Mouse (Mus musculus) midbrain, embryonic 14.5 days (tissue): ENCODE results near the gene Serinc1. TPM values are rescaled to one million over a fixed set of nuclear protein-coding genes. Genes with fewer than 3 reads are reported as not detected.
A peak's percentile ranks its signal among the peaks of the same experiment; 100 is the strongest.
"Not testable (repeated sequence)": the region's sequence is repeated elsewhere in the genome, so short reads cannot be mapped to it uniquely, and the experiment has no call there.

Experiments used
- ATAC-seq: fragments of 200-750 bp; cut with Nextera tagmentation; 2 replicates; pipeline ENCODE4 v1.8.0; 2017; ENCODE audit warnings: moderate number of reproducible peaks, moderate library complexity; ENCODE audit not compliant: low FRiP score, low TSS enrichment
- DNase-seq: peaks from one replicate; pipeline ENCODE4 v3.0.0-alpha.2; 2015
- H3K27ac ChIP-seq: fragments of 300-500 bp; sonication (generic); replicated peaks from 2 replicates; pipeline ENCODE4 v1.5.1; 2014; ENCODE audit warnings: mild to moderate bottlenecking, low read depth, low read length, moderate library complexity
- H3K27me3 ChIP-seq: fragments of 300-500 bp; sonication (generic); 2 replicates; pipeline ENCODE4 v1.6.1; 2014; ENCODE audit warnings: low read length, control low read depth, mixed read lengths; ENCODE audit not compliant: control insufficient read depth, insufficient read depth
- H3K36me3 ChIP-seq: fragments of 300-500 bp; sonication (generic); 2 replicates; pipeline ENCODE4 v1.6.1; 2014; ENCODE audit warnings: low read length, control low read depth; ENCODE audit not compliant: control insufficient read depth, insufficient read depth
- H3K4me1 ChIP-seq: fragments of 300-500 bp; sonication (generic); 2 replicates; pipeline ENCODE4 v1.6.1; 2014; ENCODE audit warnings: mild to moderate bottlenecking, antibody characterized with exemption, low read length, control low read depth; ENCODE audit not compliant: control insufficient read depth, insufficient read depth
- H3K4me2 ChIP-seq: fragments of 300-500 bp; sonication (generic); 2 replicates; pipeline ENCODE4 v1.6.1; 2014; ENCODE audit warnings: mild to moderate bottlenecking, low read length, moderate library complexity
- H3K4me3 ChIP-seq: fragments of 300-500 bp; sonication (generic); replicated peaks from 2 replicates; pipeline ENCODE4 v1.5.1; 2014; ENCODE audit warnings: low read depth, low read length
- H3K9ac ChIP-seq: fragments of 300-500 bp; sonication (generic); replicated peaks from 2 replicates; pipeline ENCODE4 v1.6.1; 2014; ENCODE audit warnings: mild to moderate bottlenecking, low read length, moderate library complexity
- H3K9me3 ChIP-seq: fragments of 300-500 bp; sonication (generic); 2 replicates; pipeline ENCODE4 v1.6.1; 2016; ENCODE audit warnings: low read length, control low read depth, mixed read lengths; ENCODE audit not compliant: control insufficient read depth
- WGBS: fragments of 180-500 bp; shearing (Covaris S2); extraction: QIAGEN DNeasy Blood & Tissue Kit; methylation state at CpG from one replicate; pipeline ENCODE4 v1.1.7; 2014; 5-methylcytosine and 5-hydroxymethylcytosine counted together
- polyA plus RNA-seq: library from polyadenylated mRNA; unstranded; fragments of >200 nt; fragmentation: Nextera tagmentation; extraction: Ambion mirVana; gene quantifications from 2 replicates; pipeline ENCODE4 v1.2.1, GENCODE M21; 2014

Serinc1 gene
- polyA plus RNA-seq, 1 experiment from 2014 or later = 476 TPM

GRCm38 (mm10) chr10:57549631-57550030 lies 17.3 kb upstream of the Serinc1 start:
- Histone ChIP-seq H3K27me3 (no peaks in the 10 kb centered on the region), H3K4me2 (no peak overlapping the region), H3K27ac (no peak overlapping the region), H3K36me3 (no peaks in the 10 kb centered on the region), H3K4me3 (no peak overlapping the region), H3K9ac (no peak overlapping the region), H3K9me3 (no peaks in the 10 kb centered on the region), H3K4me1 (no peaks in the 10 kb centered on the region)
- 86% methylated on average over 4 of the region's 4 CpGs for WGBS
- no peak for DNase-seq
- no peak for ATAC-seq

GRCm38 (mm10) chr10:57543890-57544289 lies 11.6 kb upstream of the Serinc1 start:
- not testable (repeated sequence) for DNase-seq

DNA sequence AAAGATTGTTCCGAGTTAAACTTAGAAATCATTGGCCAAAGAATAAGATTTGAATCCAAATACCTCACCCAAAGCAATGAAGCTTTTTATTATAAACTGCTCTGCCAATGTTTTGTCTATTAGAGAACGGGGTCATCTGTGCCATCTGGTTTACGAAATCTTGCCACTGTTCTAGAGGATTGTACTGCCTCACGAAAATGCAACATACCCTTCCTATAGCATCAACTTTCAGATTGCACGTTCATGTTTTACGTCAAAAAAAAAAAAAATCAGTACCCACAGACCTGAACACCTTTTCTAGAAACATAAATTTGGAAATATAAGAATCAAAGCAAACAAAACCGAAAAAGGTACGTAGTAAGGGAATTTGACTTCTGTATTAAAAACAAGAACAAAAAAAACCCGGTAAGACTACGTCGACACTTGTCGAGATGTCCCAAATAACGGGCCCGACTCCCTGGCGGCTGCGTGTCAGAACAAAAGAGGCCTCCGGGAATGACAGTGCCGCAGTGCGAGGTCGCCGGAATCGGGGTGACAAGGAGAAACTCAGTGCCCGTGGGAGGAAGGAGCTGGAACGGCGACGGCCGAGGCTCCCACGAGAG lies 613 bp downstream of the Serinc1 start:
- H3K27me3 ChIP-seq = no peaks in the 10 kb centered on the region
- H3K4me2 ChIP-seq = peak overlapping the region; percentile 94
- no peaks in the 10 kb centered on the region for H3K9me3 ChIP-seq
- no peak for ATAC-seq
- peak overlapping the region; percentile 97 for H3K9ac ChIP-seq
- peaks cover 34% of the 10 kb centered on the region for H3K4me1 ChIP-seq
- DNase-seq = peak; percentile 12
- H3K4me3 ChIP-seq = peak overlapping the region; percentile 83
- peak overlapping the region; percentile 96 for H3K27ac ChIP-seq
- H3K36me3 ChIP-seq = peaks cover 10% of the 10 kb centered on the region
- 3% methylated on average over 28 of the region's 28 CpGs for WGBS

More at GRCm38 (mm10) chr10:57543890-57544289, 11.6 kb upstream of the Serinc1 start:
- H3K27me3 ChIP-seq, H3K27ac ChIP-seq, H3K9me3 ChIP-seq, ATAC-seq, H3K4me3 ChIP-seq, H3K4me1 ChIP-seq, H3K36me3 ChIP-seq, H3K9ac ChIP-seq, H3K4me2 ChIP-seq: not testable (repeated sequence)
- WGBS = 75% methylated on average over 9 of the region's 9 CpGs

DNA sequence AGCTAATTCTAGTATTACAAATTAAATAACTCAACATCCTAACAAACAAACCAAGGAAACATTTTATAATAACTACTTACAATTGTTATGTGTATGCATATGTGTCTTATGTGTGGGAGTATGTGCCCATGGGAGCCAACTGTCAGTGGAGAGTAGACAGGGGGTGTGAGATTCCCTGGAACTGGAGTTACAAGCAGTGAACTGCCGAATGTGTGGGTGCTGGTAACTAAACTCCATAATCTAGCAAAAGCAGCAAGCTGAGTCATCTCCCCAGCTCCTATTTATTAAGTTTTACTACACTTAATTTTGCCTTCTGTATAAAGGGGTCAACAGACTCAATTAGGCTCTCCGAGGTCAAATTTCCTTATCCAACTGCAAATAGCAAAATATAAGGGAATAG lies 1.3 kb downstream of the Serinc1 start:
- H3K4me2 ChIP-seq = peak overlapping the region; percentile 94
- no peak for DNase-seq
- H3K9me3 ChIP-seq = no peaks in the 10 kb centered on the region
- no peaks in the 10 kb centered on the region for H3K27me3 ChIP-seq
- WGBS = 57% methylated on average over 2 of the region's 2 CpGs
- H3K9ac ChIP-seq = peak overlapping the region; percentile 97
- peaks cover 34% of the 10 kb centered on the region for H3K4me1 ChIP-seq
- ATAC-seq = no peak
- H3K27ac ChIP-seq = no peak overlapping the region
- peak overlapping the region; percentile 83 for H3K4me3 ChIP-seq
- peaks cover 17% of the 10 kb centered on the region for H3K36me3 ChIP-seq

DNA sequence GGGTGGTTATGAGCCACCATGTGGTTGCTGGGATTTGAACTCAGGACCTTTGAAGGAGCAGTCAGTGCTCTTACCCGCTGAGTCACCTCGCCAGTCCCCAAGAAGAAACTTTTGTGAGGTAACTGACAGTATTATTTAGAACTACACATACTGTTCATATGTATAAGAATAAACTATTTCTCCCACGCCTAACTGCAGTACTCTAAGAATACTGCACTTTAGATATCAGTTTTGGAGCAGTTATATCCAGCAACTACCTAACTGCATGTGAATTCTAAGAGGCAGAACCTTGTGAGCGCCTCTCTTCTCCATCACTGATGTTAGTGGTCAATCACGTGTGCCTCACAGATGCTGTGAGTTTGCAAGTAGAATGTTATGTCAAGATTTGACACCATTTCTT lies 5.9 kb downstream of the Serinc1 start:
- no peak for ATAC-seq
- Histone ChIP-seq H3K27me3 (no peaks in the 10 kb centered on the region), H3K9ac (no peak overlapping the region), H3K4me3 (no peak overlapping the region), H3K4me1 (peaks cover 34% of the 10 kb centered on the region), H3K27ac (no peak overlapping the region), H3K36me3 (peaks cover 55% of the 10 kb centered on the region), H3K4me2 (no peak overlapping the region), H3K9me3 (no peaks in the 10 kb centered on the region)
- WGBS = 93% methylated on average over 5 of the region's 5 CpGs
- no peak for DNase-seq

DNA sequence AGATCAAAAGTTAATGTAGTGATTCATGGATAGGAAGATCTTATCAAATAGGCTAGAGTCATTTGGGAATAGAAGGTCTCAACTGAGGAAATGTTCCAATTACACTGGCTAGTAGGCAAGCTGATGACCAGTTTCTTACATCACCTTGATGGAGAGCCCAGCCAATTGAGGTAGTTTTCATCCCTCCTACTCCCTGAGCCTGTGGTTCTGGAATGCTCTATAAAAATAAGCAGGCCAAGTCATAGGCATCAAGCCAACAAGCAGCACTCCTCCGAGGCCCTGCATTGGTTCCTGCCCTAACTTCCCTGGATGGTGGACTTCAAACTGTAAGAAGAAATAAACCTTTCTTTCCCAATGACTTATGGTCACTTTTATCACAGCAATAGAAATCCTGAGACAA lies 17.1 kb downstream of the Serinc1 start:
- peaks cover 83% of the 10 kb centered on the region for H3K36me3 ChIP-seq
- no peaks in the 10 kb centered on the region for H3K27me3 ChIP-seq
- WGBS = 93% methylated on average over 1 of the region's 1 CpGs
- H3K4me2 ChIP-seq = no peak overlapping the region
- H3K27ac ChIP-seq = no peak overlapping the region
- H3K9me3 ChIP-seq = no peaks in the 10 kb centered on the region
- ATAC-seq = no peak
- H3K4me3 ChIP-seq = no peak overlapping the region
- H3K9ac ChIP-seq = no peak overlapping the region
- no peak for DNase-seq
- no peaks in the 10 kb centered on the region for H3K4me1 ChIP-seq

- H3K9ac ChIP-seq = no peak overlapping the region
- no peaks in the 10 kb centered on the region for H3K4me1 ChIP-seq
- peaks cover 79% of the 10 kb centered on the region for H3K36me3 ChIP-seq
- no peak overlapping the region for H3K4me3 ChIP-seq
- no peaks in the 10 kb centered on the region for H3K9me3 ChIP-seq
- DNase-seq (no peak), ATAC-seq (no peak)
- no peaks in the 10 kb centered on the region for H3K27me3 ChIP-seq
- no peak overlapping the region for H3K27ac ChIP-seq
- H3K4me2 ChIP-seq = no peak overlapping the region
- WGBS = 95% methylated on average over 2 of the region's 2 CpGs
Measured at GRCm38 (mm10) chr10:57514616-57515015, 17.7 kb downstream of the Serinc1 start.

GRCm38 (mm10) chr10:57499414-57500156 lies 32.7 kb downstream of the Serinc1 start:
- H3K36me3 ChIP-seq = peaks cover 29% of the 10 kb centered on the region
- no peaks in the 10 kb centered on the region for H3K27me3 ChIP-seq

GRCm38 (mm10) chr10:57492050-57492449 lies 40.3 kb downstream of the Serinc1 start:
- WGBS = 62% methylated on average over 2 of the region's 2 CpGs
- DNase-seq (no peak), ATAC-seq (no peak)

More at GRCm38 (mm10) chr10:57499414-57500156, 32.7 kb downstream of the Serinc1 start:
- ATAC-seq = no peak
- no peak overlapping the region for H3K4me3 ChIP-seq
- 95% methylated on average over 9 of the region's 9 CpGs for WGBS
- no peaks in the 10 kb centered on the region for H3K9me3 ChIP-seq
- H3K27ac ChIP-seq = no peak overlapping the region
- DNase-seq = no peak
- H3K9ac ChIP-seq = no peak overlapping the region
- no peaks in the 10 kb centered on the region for H3K4me1 ChIP-seq
- no peak overlapping the region for H3K4me2 ChIP-seq

More at GRCm38 (mm10) chr10:57492050-57492449, 40.3 kb downstream of the Serinc1 start:
- Histone ChIP-seq H3K4me2 (no peak overlapping the region), H3K27me3 (no peaks in the 10 kb centered on the region), H3K9ac (no peak overlapping the region), H3K27ac (no peak overlapping the region), H3K36me3 (peaks cover 3% of the 10 kb centered on the region; the same call in 1 of the 2 replicates), H3K4me1 (peaks cover 25% of the 10 kb centered on the region), H3K4me3 (no peak overlapping the region), H3K9me3 (no peaks in the 10 kb centered on the region)
